Mouse (Mus musculus): ENCODE results near the gene Trhr2. TPM values are rescaled to one million over a fixed set of nuclear protein-coding genes. Genes with fewer than 3 reads are reported as not detected.
A peak's percentile ranks its signal among the peaks of the same experiment; 100 is the strongest.
"Not testable (repeated sequence)": the region's sequence is repeated elsewhere in the genome, so short reads cannot be mapped to it uniquely, and the experiment has no call there.

Trhr2 gene
- polyA plus RNA-seq, 1 experiment = 0.05 TPM

- TF ChIP-seq CTCF (conservative IDR thresholded peaks at IDR 0.05; ENCODE audit: insufficient read depth, insufficient read length, low read depth, low read length) = no peak
- no peak for TF ChIP-seq POLR2A (IDR thresholded peaks at IDR 0.05; ENCODE audit: low read depth, low read length)
- DNase-seq = no peak
- Histone ChIP-seq H3K27ac (ENCODE audit: insufficient read depth, low read depth, low read length) (no peak overlapping the region), H3K27me3 (replicated peaks; ENCODE audit: control insufficient read depth, insufficient read depth, low read length) (no peaks in the 10 kb centered on the region), H3K4me3 (ENCODE audit: insufficient read depth, low read depth, low read length) (no peak overlapping the region), H3K36me3 (ENCODE audit: control insufficient read depth, insufficient read depth, low read length) (no peaks in the 10 kb centered on the region), H3K4me1 (ENCODE audit: control insufficient read depth, insufficient read depth, low read length) (no peaks in the 10 kb centered on the region)
- WGBS = 73% methylated on average over 12 of the region's 12 CpGs
Observed at GRCm38 (mm10) chr8:122330446-122331133, 30.0 kb downstream of the Trhr2 start.

- 91% methylated on average over 22 of the region's 22 CpGs for WGBS
- no peak for DNase-seq
- H3K27me3 ChIP-seq (replicated peaks; ENCODE audit: control insufficient read depth, insufficient read depth, low read length) = no peaks in the 10 kb centered on the region
- H3K27ac ChIP-seq (ENCODE audit: insufficient read depth, low read depth, low read length) = no peak overlapping the region
- no peaks in the 10 kb centered on the region for H3K36me3 ChIP-seq (ENCODE audit: control insufficient read depth, insufficient read depth, low read length)
- TF ChIP-seq CTCF (conservative IDR thresholded peaks at IDR 0.05; ENCODE audit: insufficient read depth, insufficient read length, low read depth, low read length) = no peak
- TF ChIP-seq POLR2A (IDR thresholded peaks at IDR 0.05; ENCODE audit: low read depth, low read length) = no peak
- no peaks in the 10 kb centered on the region for H3K4me1 ChIP-seq (ENCODE audit: control insufficient read depth, insufficient read depth, low read length)
- no peak overlapping the region for H3K4me3 ChIP-seq (ENCODE audit: insufficient read depth, low read depth, low read length)
Observed at GRCm38 (mm10) chr8:122329553-122330239, 30.9 kb downstream of the Trhr2 start.

GRCm38 (mm10) chr8:122329072-122329471 is 31.5 kb downstream of the Trhr2 start:
- DNase-seq = no peak
- H3K4me3 ChIP-seq (ENCODE audit: insufficient read depth, low read depth, low read length) = no peak overlapping the region
- no peaks in the 10 kb centered on the region for H3K4me1 ChIP-seq (ENCODE audit: control insufficient read depth, insufficient read depth, low read length)
- no peak overlapping the region for H3K27ac ChIP-seq (ENCODE audit: insufficient read depth, low read depth, low read length)
- no peaks in the 10 kb centered on the region for H3K27me3 ChIP-seq (replicated peaks; ENCODE audit: control insufficient read depth, insufficient read depth, low read length)
- 88% methylated on average over 8 of the region's 8 CpGs for WGBS
- TF ChIP-seq CTCF (conservative IDR thresholded peaks at IDR 0.05; ENCODE audit: insufficient read depth, insufficient read length, low read depth, low read length) (no peak), POLR2A (IDR thresholded peaks at IDR 0.05; ENCODE audit: low read depth, low read length) (no peak)
- H3K36me3 ChIP-seq (ENCODE audit: control insufficient read depth, insufficient read depth, low read length) = no peaks in the 10 kb centered on the region

- Histone ChIP-seq H3K4me1 (ENCODE audit: control insufficient read depth, insufficient read depth, low read length) (no peaks in the 10 kb centered on the region), H3K36me3 (ENCODE audit: control insufficient read depth, insufficient read depth, low read length) (no peaks in the 10 kb centered on the region), H3K27ac (ENCODE audit: insufficient read depth, low read depth, low read length) (no peak overlapping the region), H3K4me3 (ENCODE audit: insufficient read depth, low read depth, low read length) (no peak overlapping the region), H3K27me3 (replicated peaks; ENCODE audit: control insufficient read depth, insufficient read depth, low read length) (no peaks in the 10 kb centered on the region)
- DNase-seq = no peak
- WGBS = 87% methylated on average over 14 of the region's 14 CpGs
- TF ChIP-seq POLR2A (IDR thresholded peaks at IDR 0.05; ENCODE audit: low read depth, low read length) (no peak), CTCF (conservative IDR thresholded peaks at IDR 0.05; ENCODE audit: insufficient read depth, insufficient read length, low read depth, low read length) (no peak)
Observed at GRCm38 (mm10) chr8:122326114-122326542, 34.4 kb downstream of the Trhr2 start.

- 58% methylated on average over 2 of the region's 2 CpGs for whole genome bisulfite sequencing
- Histone ChIP-seq H3K36me3 (ENCODE audit: control insufficient read depth, insufficient read depth, low read length) (no peaks in the 10 kb centered on the region), H3K4me1 (ENCODE audit: control insufficient read depth, insufficient read depth, low read length) (no peaks in the 10 kb centered on the region), H3K4me3 (ENCODE audit: insufficient read depth, low read depth, low read length) (no peak overlapping the region), H3K27me3 (replicated peaks; ENCODE audit: control insufficient read depth, insufficient read depth, low read length) (no peaks in the 10 kb centered on the region), H3K27ac (ENCODE audit: insufficient read depth, low read depth, low read length) (no peak overlapping the region)
- DNase-seq = no peak
- TF ChIP-seq POLR2A (IDR thresholded peaks at IDR 0.05; ENCODE audit: low read depth, low read length) (no peak), CTCF (conservative IDR thresholded peaks at IDR 0.05; ENCODE audit: insufficient read depth, insufficient read length, low read depth, low read length) (no peak)
Observed at GRCm38 (mm10) chr8:122325196-122325595, 35.4 kb downstream of the Trhr2 start.

GRCm38 (mm10) chr8:122323951-122324402 is 36.6 kb downstream of the Trhr2 start:
- H3K27ac ChIP-seq (ENCODE audit: insufficient read depth, low read depth, low read length); H3K4me3 ChIP-seq (ENCODE audit: insufficient read depth, low read depth, low read length); H3K27me3 ChIP-seq (replicated peaks; ENCODE audit: control insufficient read depth, insufficient read depth, low read length); H3K36me3 ChIP-seq (ENCODE audit: control insufficient read depth, insufficient read depth, low read length); H3K4me1 ChIP-seq (ENCODE audit: control insufficient read depth, insufficient read depth, low read length): not testable (repeated sequence)
- DNase-seq = peak; percentile 26
- WGBS = 16% methylated on average over 13 of the region's 13 CpGs

GRCm38 (mm10) chr8:122322792-122323191 is 37.8 kb downstream of the Trhr2 start:
- 52% methylated on average over 11 of the region's 11 CpGs for WGBS
- no peak overlapping the region for H3K4me3 ChIP-seq (ENCODE audit: insufficient read depth, low read depth, low read length)
- no peaks in the 10 kb centered on the region for H3K4me1 ChIP-seq (ENCODE audit: control insufficient read depth, insufficient read depth, low read length)
- H3K27ac ChIP-seq (ENCODE audit: insufficient read depth, low read depth, low read length) = no peak overlapping the region
- no peaks in the 10 kb centered on the region for H3K27me3 ChIP-seq (replicated peaks; ENCODE audit: control insufficient read depth, insufficient read depth, low read length)
- TF ChIP-seq CTCF (conservative IDR thresholded peaks at IDR 0.05; ENCODE audit: insufficient read depth, insufficient read length, low read depth, low read length) = no peak
- no peak for TF ChIP-seq POLR2A (IDR thresholded peaks at IDR 0.05; ENCODE audit: low read depth, low read length)
- no peaks in the 10 kb centered on the region for H3K36me3 ChIP-seq (ENCODE audit: control insufficient read depth, insufficient read depth, low read length)
- DNase-seq = no peak
